Mouse (Mus musculus): ENCODE data around the gene Rpa3.

- TF ChIP-seq POU5F1 (IDR thresholded peaks at IDR 0.05; ENCODE audit: borderline replicate concordance, low read length): no peak
- no peak for TF ChIP-seq CTCF (conservative IDR thresholded peaks at IDR 0.05; ENCODE audit: low read length)
Observed at GRCm38 (mm10) chr6:8271047-8271446, 12.1 kb upstream of the Rpa3 start.

Data from E14TG2a.4 (cell line).